Mouse (Mus musculus) kidney, adult 9 months (tissue): ENCODE measurements around the gene Fam166b.

Experiments used
- DNase-seq: peaks from one replicate; pipeline ENCODE4 v3.0.0; 2022

Gene Fam166b

DNA sequence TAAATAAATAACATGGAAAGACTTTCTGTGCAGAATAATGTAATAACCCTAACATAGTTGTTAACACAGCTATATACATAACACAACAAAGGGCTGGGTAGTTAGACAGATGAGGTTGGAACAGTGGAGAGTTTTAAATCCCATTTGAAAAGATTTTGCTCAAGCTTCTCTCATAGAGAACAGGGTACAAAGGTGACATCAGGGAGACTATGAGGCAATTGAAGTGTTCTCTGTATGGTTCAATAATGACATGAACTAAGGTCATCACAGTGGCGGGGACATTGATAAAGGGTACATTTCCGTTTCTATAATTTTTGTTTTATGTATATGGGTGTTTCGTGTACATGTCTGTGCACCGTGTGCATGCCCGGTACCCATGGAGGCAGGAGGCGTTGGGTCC, 49.3 kb downstream of the Fam166b start:
- no peak for DNase-seq
